Mouse (Mus musculus): ENCODE data around the gene Nme3. TPM values are rescaled to one million over a fixed set of nuclear protein-coding genes. Genes with fewer than 3 reads are reported as not detected.
A peak's percentile ranks its signal among the peaks of the same experiment; 100 is the strongest.

The Nme3 gene
- polyA plus RNA-seq, 1 experiment: 9.3 TPM

- H3K27ac ChIP-seq (ENCODE audit: control insufficient read depth, insufficient read depth, low read depth, low read length): no peak within 1 kb of the TSS
- TF ChIP-seq CTCF (IDR thresholded peaks at IDR 0.05; ENCODE audit: control insufficient read depth, insufficient read depth, insufficient replicate concordance, low read depth, low read length) (no peak), POLR2A (IDR thresholded peaks at IDR 0.05; ENCODE audit: control insufficient read depth, low read depth, low read length) (no peak)
- H3K4me3 ChIP-seq (ENCODE audit: control insufficient read depth, low read depth, low read length): no peak within 1 kb of the TSS
- H3K27me3 ChIP-seq (ENCODE audit: control insufficient read depth, insufficient read depth, low read length): no peaks in the 10 kb centered on the region
- no peaks in the 10 kb centered on the region for H3K4me1 ChIP-seq (ENCODE audit: control insufficient read depth, insufficient read depth, low read length)
- no peaks in the 10 kb centered on the region; the same call in 1 of the 2 replicates for H3K36me3 ChIP-seq (ENCODE audit: control insufficient read depth, insufficient read depth, low read length)
These were observed 30.5 kb upstream of the Nme3 start, which contains the start of gene Igfals for GRCm38 (mm10) chr17:24865776-24866175. Gene Igfals (plus strand): TSS chr17:24865997.

GRCm38 (mm10) chr17:24867914-24868313 is 28.4 kb upstream of the Nme3 start:
- H3K36me3 ChIP-seq (ENCODE audit: control insufficient read depth, insufficient read depth, low read length): no peaks in the 10 kb centered on the region; the same call in 1 of the 2 replicates
- H3K27ac ChIP-seq (ENCODE audit: control insufficient read depth, insufficient read depth, low read depth, low read length): no peak overlapping the region
- no peak overlapping the region for H3K4me3 ChIP-seq (ENCODE audit: control insufficient read depth, low read depth, low read length)
- H3K4me1 ChIP-seq (ENCODE audit: control insufficient read depth, insufficient read depth, low read length): no peaks in the 10 kb centered on the region; the same call in 1 of the 2 replicates
- no peaks in the 10 kb centered on the region for H3K27me3 ChIP-seq (ENCODE audit: control insufficient read depth, insufficient read depth, low read length)
- no peak for TF ChIP-seq POLR2A (IDR thresholded peaks at IDR 0.05; ENCODE audit: control insufficient read depth, low read depth, low read length)
- TF ChIP-seq CTCF (IDR thresholded peaks at IDR 0.05; ENCODE audit: control insufficient read depth, insufficient read depth, insufficient replicate concordance, low read depth, low read length): no peak

- TF ChIP-seq POLR2A (IDR thresholded peaks at IDR 0.05; ENCODE audit: control insufficient read depth, low read depth, low read length) (no peak), CTCF (IDR thresholded peaks at IDR 0.05; ENCODE audit: control insufficient read depth, insufficient read depth, insufficient replicate concordance, low read depth, low read length) (no peak)
- peak overlapping the region; percentile 90 for H3K4me3 ChIP-seq (ENCODE audit: control insufficient read depth, low read depth, low read length)
These were observed 22.4 kb upstream of the Nme3 start for GRCm38 (mm10) chr17:24873695-24874404.

GRCm38 (mm10) chr17:24874405-24874745 is 21.9 kb upstream of the Nme3 start:
- Histone ChIP-seq H3K4me3 (ENCODE audit: control insufficient read depth, low read depth, low read length) (peak overlapping the region; percentile 90), H3K27ac (ENCODE audit: control insufficient read depth, insufficient read depth, low read depth, low read length) (peak overlapping the region; percentile 70; the same call in 1 of the 2 replicates), H3K4me1 (ENCODE audit: control insufficient read depth, insufficient read depth, low read length) (no peaks in the 10 kb centered on the region; the same call in 1 of the 2 replicates), H3K27me3 (ENCODE audit: control insufficient read depth, insufficient read depth, low read length) (no peaks in the 10 kb centered on the region), H3K36me3 (ENCODE audit: control insufficient read depth, insufficient read depth, low read length) (no peaks in the 10 kb centered on the region)
- TF ChIP-seq CTCF (IDR thresholded peaks at IDR 0.05; ENCODE audit: control insufficient read depth, insufficient read depth, insufficient replicate concordance, low read depth, low read length) (no peak), POLR2A (IDR thresholded peaks at IDR 0.05; ENCODE audit: control insufficient read depth, low read depth, low read length) (peak; percentile 44; the same call in 1 of the 2 replicates)

More at GRCm38 (mm10) chr17:24873695-24874404, 22.4 kb upstream of the Nme3 start:
- Histone ChIP-seq H3K27me3 (ENCODE audit: control insufficient read depth, insufficient read depth, low read length) (no peaks in the 10 kb centered on the region), H3K4me1 (ENCODE audit: control insufficient read depth, insufficient read depth, low read length) (no peaks in the 10 kb centered on the region; the same call in 1 of the 2 replicates), H3K36me3 (ENCODE audit: control insufficient read depth, insufficient read depth, low read length) (no peaks in the 10 kb centered on the region), H3K27ac (ENCODE audit: control insufficient read depth, insufficient read depth, low read depth, low read length) (peak overlapping the region; percentile 70; the same call in 1 of the 2 replicates)

GRCm38 (mm10) chr17:24874989-24875388 is 21.3 kb upstream of the Nme3 start:
- Histone ChIP-seq H3K27me3 (ENCODE audit: control insufficient read depth, insufficient read depth, low read length) (no peaks in the 10 kb centered on the region), H3K36me3 (ENCODE audit: control insufficient read depth, insufficient read depth, low read length) (no peaks in the 10 kb centered on the region), H3K4me3 (ENCODE audit: control insufficient read depth, low read depth, low read length) (peak overlapping the region; percentile 90), H3K4me1 (ENCODE audit: control insufficient read depth, insufficient read depth, low read length) (no peaks in the 10 kb centered on the region; the same call in 1 of the 2 replicates), H3K27ac (ENCODE audit: control insufficient read depth, insufficient read depth, low read depth, low read length) (no peak overlapping the region)
- TF ChIP-seq CTCF (IDR thresholded peaks at IDR 0.05; ENCODE audit: control insufficient read depth, insufficient read depth, insufficient replicate concordance, low read depth, low read length) (no peak), POLR2A (IDR thresholded peaks at IDR 0.05; ENCODE audit: control insufficient read depth, low read depth, low read length) (no peak)

- no peak for TF ChIP-seq CTCF (IDR thresholded peaks at IDR 0.05; ENCODE audit: control insufficient read depth, insufficient read depth, insufficient replicate concordance, low read depth, low read length)
- TF ChIP-seq POLR2A (IDR thresholded peaks at IDR 0.05; ENCODE audit: control insufficient read depth, low read depth, low read length): no peak
- H3K4me3 ChIP-seq (ENCODE audit: control insufficient read depth, low read depth, low read length): no peak overlapping the region
- H3K27me3 ChIP-seq (ENCODE audit: control insufficient read depth, insufficient read depth, low read length): no peaks in the 10 kb centered on the region
- no peak overlapping the region for H3K27ac ChIP-seq (ENCODE audit: control insufficient read depth, insufficient read depth, low read depth, low read length)
- no peaks in the 10 kb centered on the region for H3K4me1 ChIP-seq (ENCODE audit: control insufficient read depth, insufficient read depth, low read length)
- no peaks in the 10 kb centered on the region for H3K36me3 ChIP-seq (ENCODE audit: control insufficient read depth, insufficient read depth, low read length)
These were observed 18.8 kb upstream of the Nme3 start for GRCm38 (mm10) chr17:24877336-24878116.

- no peaks in the 10 kb centered on the region for H3K4me1 ChIP-seq (ENCODE audit: control insufficient read depth, insufficient read depth, low read length)
- TF ChIP-seq CTCF (IDR thresholded peaks at IDR 0.05; ENCODE audit: control insufficient read depth, insufficient read depth, insufficient replicate concordance, low read depth, low read length) (no peak), POLR2A (IDR thresholded peaks at IDR 0.05; ENCODE audit: control insufficient read depth, low read depth, low read length) (no peak)
- H3K36me3 ChIP-seq (ENCODE audit: control insufficient read depth, insufficient read depth, low read length): no peaks in the 10 kb centered on the region
- H3K4me3 ChIP-seq (ENCODE audit: control insufficient read depth, low read depth, low read length): no peak overlapping the region
- no peaks in the 10 kb centered on the region for H3K27me3 ChIP-seq (ENCODE audit: control insufficient read depth, insufficient read depth, low read length)
- no peak overlapping the region for H3K27ac ChIP-seq (ENCODE audit: control insufficient read depth, insufficient read depth, low read depth, low read length)
These were observed 18.2 kb upstream of the Nme3 start for GRCm38 (mm10) chr17:24878117-24878397.
